Mouse (Mus musculus) cerebellum, adult 2 months (tissue): ENCODE measurements around the gene Tex44. TPM values are rescaled to one million over a fixed set of nuclear protein-coding genes. Genes with fewer than 3 reads are reported as not detected.
A peak's percentile ranks its signal among the peaks of the same experiment; 100 is the strongest.

ENCODE experiments used
- DNase-seq, 2 experiments: peaks; one replicate each; pipeline ENCODE4 v3.0.0; 2021
- H3K27ac ChIP-seq: fragments of 200-500 bp; 2 replicates; pipeline ENCODE4 v1.5.1; 2012; ENCODE audit warnings: low read length, control low read depth, inconsistent platforms; ENCODE audit not compliant: insufficient read depth
- H3K27me3 ChIP-seq: fragments of 200-500 bp; 2 replicates; pipeline ENCODE4 v1.6.1; 2012; ENCODE audit warnings: inconsistent platforms, mild to moderate bottlenecking, low read length, moderate library complexity; ENCODE audit not compliant: control insufficient read depth, insufficient read depth
- H3K4me1 ChIP-seq: fragments of 200-500 bp; 2 replicates; pipeline ENCODE4 v1.6.1; 2011; ENCODE audit warnings: low read length; ENCODE audit not compliant: control insufficient read depth, insufficient read depth
- H3K4me3 ChIP-seq: fragments of 200-500 bp; replicated peaks from 2 replicates; pipeline ENCODE3; 2011; ENCODE audit warnings: mild to moderate bottlenecking, low read depth, low read length, control low read depth; ENCODE audit not compliant: insufficient read depth
- CTCF ChIP-seq: fragments of 200-500 bp; IDR thresholded peaks from 2 replicates; pipeline ENCODE4 v1.5.1; 2011; ENCODE audit warnings: low read depth, mild to moderate bottlenecking, control low read depth, low read length, moderate library complexity, borderline replicate concordance; ENCODE audit not compliant: insufficient read depth
- POLR2A ChIP-seq: fragments of 200-500 bp; IDR thresholded peaks from 2 replicates; pipeline ENCODE4 v1.6.1; 2011; ENCODE audit warnings: low read length, control low read depth, borderline replicate concordance; ENCODE audit not compliant: insufficient read depth
- WGBS: fragments of 180-500 bp; shearing (Covaris S2); methylation state at CpG from one replicate; pipeline ENCODE4 v1.1.7; 2018; 5-methylcytosine and 5-hydroxymethylcytosine counted together
- polyA plus RNA-seq: library from polyadenylated mRNA; depleted of rRNA; stranded (reverse); fragments of >200 nt; gene quantifications from 2 replicates; pipeline ENCODE4 v1.2.3, GENCODE M21; 2012

Gene Tex44
- polyA plus RNA-seq, 1 experiment, result not detected

DNA sequence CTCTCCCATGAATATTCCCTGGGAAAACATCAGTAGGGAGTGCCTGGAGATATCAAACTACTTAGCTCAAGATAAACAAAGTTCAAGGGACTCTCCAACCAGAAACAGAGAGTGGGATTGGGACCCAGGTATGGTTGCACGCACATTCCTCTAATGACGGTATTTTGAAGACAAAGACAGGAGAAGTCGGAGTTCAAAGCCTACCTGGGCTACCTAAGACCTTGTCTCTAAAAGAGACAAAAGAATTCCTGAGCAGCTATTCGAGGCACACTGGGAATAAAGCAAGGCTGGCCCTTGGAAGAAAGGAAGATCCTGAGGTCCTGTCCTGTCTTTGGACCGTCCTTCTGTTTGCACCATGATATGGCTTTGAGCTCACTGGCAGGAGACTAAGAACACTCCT lies 26.6 kb downstream of the Tex44 start:
- 76% methylated on average over 5 of the region's 5 CpGs for WGBS
- Histone ChIP-seq H3K4me3 (no peak overlapping the region), H3K4me1 (no peaks in the 10 kb centered on the region; the same call in 1 of the 2 replicates), H3K27ac (no peak overlapping the region), H3K27me3 (no peaks in the 10 kb centered on the region)
- no peak for DNase-seq
- TF ChIP-seq CTCF (no peak), POLR2A (no peak)

DNA sequence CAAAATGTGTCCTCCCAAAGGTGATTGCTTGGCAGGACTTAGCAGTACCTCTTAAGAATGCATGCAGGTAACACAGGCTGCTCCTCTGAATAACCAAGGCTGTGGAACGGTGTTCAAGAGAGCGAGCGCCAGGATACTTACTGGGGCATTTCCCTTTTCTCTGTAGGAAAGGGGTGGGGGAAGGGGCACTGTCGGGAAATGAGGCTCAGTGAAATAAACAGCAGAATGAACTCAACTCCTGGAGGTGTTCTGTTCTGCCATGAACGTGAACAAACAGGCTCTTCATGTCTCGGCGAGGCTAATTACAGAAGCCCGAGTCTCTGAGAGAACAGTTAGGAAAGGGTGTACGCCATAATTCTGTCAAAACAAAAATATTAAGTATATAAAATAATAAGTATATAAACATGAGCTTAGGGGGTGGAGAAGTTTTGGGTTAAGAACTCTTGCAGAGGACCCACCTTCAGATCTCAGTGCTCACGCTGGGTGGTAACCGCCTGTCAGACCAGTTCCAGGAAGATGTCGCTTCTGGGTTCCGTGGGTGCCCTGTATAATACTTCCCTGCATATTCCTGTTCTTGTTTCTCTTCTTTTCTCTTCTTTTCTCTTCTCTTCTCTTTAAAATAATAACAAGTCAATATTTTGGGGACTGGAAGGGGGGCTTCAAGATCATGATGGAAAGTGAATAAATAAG lies 30.9 kb downstream of the Tex44 start:
- Histone ChIP-seq H3K4me3 (no peak overlapping the region), H3K27me3 (no peaks in the 10 kb centered on the region), H3K4me1 (no peaks in the 10 kb centered on the region), H3K27ac (no peak overlapping the region)
- WGBS, result 70% methylated on average over 13 of the region's 13 CpGs
- TF ChIP-seq POLR2A, result no peak
- TF ChIP-seq CTCF, result no peak
- DNase-seq, result no peak

DNA sequence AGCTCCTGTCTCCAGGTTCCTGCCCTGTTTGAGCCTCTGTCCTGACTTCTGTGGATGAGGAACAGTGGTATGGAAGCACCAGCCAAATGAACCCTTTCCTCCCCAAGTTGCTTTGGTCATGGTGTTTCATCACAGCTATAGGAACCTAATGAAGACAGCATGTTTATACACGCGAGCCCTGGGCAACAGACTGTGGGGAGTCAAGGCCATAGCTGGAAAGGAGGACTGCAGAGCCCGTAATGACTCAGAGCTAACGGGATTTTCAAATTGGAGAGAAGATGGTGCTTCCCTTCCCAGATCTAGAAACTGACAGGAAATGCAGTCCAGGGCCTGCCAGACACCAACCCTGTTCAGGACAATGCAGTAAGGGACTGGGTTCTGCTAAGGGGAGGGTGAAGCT lies 33.2 kb downstream of the Tex44 start:
- TF ChIP-seq CTCF (no peak), POLR2A (no peak)
- H3K4me1 ChIP-seq, result no peaks in the 10 kb centered on the region
- H3K4me3 ChIP-seq, result no peak overlapping the region
- WGBS, result 85% methylated on average over 4 of the region's 4 CpGs
- no peak overlapping the region for H3K27ac ChIP-seq
- H3K27me3 ChIP-seq, result no peaks in the 10 kb centered on the region
- no peak for DNase-seq

DNA sequence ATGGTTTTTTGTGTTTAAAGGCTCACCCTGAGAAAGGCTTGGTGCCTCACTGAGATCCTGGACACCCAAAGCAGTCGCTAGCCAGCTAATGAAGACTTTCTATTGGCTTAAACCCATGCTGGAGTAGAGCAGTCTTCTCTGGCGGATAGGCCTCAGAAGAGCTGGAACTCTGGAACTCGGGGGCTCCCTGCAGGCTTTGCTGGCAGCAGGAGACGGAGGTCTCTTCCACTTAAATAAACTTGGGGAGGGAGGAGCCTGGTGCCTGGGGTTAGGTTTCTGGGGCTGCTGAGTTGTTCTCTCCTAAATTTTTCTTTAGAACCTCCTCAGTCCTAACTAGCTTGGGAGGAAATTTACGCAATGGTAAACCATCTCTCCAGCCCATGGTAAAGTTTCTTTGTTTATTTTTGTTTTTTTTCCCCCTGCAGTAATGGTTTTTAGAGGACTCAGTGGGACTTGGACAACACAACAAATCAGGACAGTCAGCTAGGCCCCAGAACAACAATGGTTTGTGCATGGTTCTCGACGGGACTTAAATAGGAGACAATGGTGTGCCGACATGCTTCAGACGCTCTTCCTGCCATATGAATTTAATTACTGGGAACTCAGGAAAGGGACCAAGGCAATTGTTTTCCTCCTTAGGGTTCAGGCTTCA lies 38.2 kb downstream of the Tex44 start:
- TF ChIP-seq CTCF (no peak), POLR2A (no peak)
- WGBS, result 47% methylated on average over 9 of the region's 9 CpGs
- Histone ChIP-seq H3K27me3 (no peaks in the 10 kb centered on the region), H3K4me1 (no peaks in the 10 kb centered on the region), H3K27ac (no peak overlapping the region), H3K4me3 (no peak overlapping the region)
- DNase-seq, result no peak

DNA sequence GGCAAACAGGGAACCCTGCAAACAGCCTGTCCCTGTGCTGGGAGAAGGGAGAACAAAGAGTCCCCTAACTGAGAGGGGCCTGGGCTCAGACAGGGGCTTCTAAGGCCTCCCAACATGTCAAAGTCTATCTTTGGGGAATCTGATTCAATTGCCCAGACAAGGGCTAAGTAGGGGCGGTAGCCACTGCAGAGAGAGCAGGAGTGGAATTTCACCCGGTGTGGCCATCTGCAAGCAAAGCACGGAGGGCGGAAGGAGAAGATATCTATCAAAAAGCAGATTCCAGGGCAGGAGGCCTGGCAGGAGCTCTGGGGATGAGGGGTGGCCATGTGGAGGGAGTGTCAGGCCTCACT lies 38.7 kb downstream of the Tex44 start:
- Histone ChIP-seq H3K4me3 (no peak overlapping the region), H3K27me3 (no peaks in the 10 kb centered on the region), H3K4me1 (no peaks in the 10 kb centered on the region), H3K27ac (no peak overlapping the region)
- TF ChIP-seq CTCF (no peak), POLR2A (no peak)
- DNase-seq, result no peak
- 37% methylated on average over 4 of the region's 4 CpGs for WGBS

DNA sequence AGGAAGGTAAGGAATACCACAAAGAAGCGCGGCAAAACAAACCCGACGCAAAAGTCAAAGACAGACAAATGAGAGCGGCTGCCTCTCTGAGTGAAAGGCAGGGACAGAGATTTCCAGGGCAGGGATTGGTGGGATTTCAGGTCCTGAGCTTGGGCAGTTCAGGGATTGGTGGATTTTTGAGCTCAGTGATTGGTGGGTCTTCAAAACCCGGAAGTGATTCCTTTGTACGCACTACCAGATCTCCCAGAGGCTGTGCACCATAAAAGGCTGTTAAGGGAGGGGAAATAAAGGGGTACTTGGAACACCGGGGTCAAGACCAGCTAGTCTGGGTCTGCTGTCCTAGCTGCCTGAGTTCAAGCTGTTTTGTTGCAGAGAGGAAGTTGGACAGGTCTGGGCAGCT lies 41.3 kb downstream of the Tex44 start:
- Histone ChIP-seq H3K4me3 (no peak overlapping the region), H3K4me1 (peaks cover 9% of the 10 kb centered on the region), H3K27ac (no peak overlapping the region), H3K27me3 (no peaks in the 10 kb centered on the region)
- DNase-seq, result no peak
- WGBS, result 91% methylated on average over 8 of the region's 8 CpGs
- TF ChIP-seq POLR2A (no peak), CTCF (no peak)

DNA sequence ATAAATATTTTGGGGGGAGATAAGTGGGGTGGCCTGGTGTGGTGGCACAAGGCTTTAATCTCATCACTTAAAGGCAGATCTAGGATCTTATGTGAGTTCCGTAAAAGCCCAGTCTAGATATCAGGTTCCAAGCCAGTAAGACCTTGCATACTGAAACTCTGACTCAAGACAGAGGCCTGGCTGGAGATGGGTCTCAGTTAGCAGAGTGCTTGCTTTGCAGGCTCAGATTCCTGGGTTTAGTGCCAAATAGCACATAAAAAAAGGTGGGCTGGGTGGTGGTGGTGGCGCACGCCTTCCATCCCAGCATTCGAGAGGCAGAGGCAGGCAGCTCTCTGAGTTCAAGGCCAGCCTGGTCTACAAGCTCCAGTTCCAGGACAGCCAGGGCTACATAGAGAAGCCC lies 43.7 kb downstream of the Tex44 start:
- DNase-seq, result peak in 1 of 2 experiments; percentile 23
- 98% methylated on average over 4 of the region's 4 CpGs for WGBS

More for the DNA sequence above, 43.7 kb downstream of the Tex44 start:
- H3K27me3 ChIP-seq, result no peaks in the 10 kb centered on the region
- no peak overlapping the region for H3K4me3 ChIP-seq
- peaks cover 13% of the 10 kb centered on the region for H3K4me1 ChIP-seq
- H3K27ac ChIP-seq, result 0 out of 2 replicates have a peak overlapping the region, but pooled peaks have one; percentile 38
- TF ChIP-seq POLR2A (no peak), CTCF (no peak)
